Mouse (Mus musculus): ENCODE measurements at regions not wholly inside any gene's neighbourhood (a gene's known extent, or its start where the extent isn't known, plus 50 kb on each side); places are given as distances from the start of the nearest gene placed in this dataset.

DNA sequence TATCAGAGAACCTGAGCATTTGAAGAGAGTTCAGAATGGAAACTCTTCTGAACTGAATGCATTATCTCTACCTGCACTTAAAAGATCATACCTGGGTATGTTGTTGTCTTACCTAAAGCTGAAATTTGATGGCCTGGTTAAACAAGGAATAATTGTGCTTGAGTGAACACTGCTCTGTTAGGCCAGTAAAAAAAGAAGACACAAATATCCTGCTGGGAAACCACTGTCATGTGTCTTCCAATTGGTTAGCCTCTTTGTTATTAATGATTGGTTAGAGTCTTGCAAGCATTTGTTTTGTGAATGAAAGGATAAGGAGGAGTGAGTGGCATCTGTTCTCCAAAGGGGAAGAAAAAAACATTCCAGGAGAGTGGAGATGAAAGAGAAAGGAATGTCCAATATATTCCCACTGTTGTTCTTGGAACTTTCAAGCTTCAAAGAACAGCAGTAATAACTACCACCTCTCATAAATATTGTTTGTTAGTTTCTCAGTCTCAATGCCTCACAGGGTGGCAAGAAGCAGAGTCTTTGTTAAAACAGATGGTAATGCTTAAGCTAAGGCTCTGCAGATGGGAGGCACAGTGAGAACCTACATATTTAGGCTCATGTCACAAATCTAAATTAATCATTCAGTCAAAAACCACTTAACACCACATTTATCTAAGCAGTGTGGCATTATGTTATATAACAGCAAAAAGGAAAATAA, 165.5 kb downstream of the Dsel start:
- Histone ChIP-seq H3K4me1 (ENCODE audit: insufficient read depth) (no peaks in the 10 kb centered on the region), H3K4me3 (ENCODE audit: low read depth, low read length) (no peak overlapping the region), H3K9ac (no peak overlapping the region), H3K27ac (ENCODE audit: low read depth) (no peak overlapping the region), H3K27me3 (ENCODE audit: insufficient read depth, low read length) (no peaks in the 10 kb centered on the region), H3K9me3 (ENCODE audit: low read depth, low read length) (no peaks in the 10 kb centered on the region), H3K4me2 (no peak overlapping the region), H3K36me3 (ENCODE audit: insufficient read depth) (no peaks in the 10 kb centered on the region)
- no peak for TF ChIP-seq CTCF (IDR thresholded peaks at IDR 0.05; ENCODE audit: low read depth)
- ATAC-seq (ENCODE audit: insufficient read depth) = no peak
- no peak for DNase-seq

DNA sequence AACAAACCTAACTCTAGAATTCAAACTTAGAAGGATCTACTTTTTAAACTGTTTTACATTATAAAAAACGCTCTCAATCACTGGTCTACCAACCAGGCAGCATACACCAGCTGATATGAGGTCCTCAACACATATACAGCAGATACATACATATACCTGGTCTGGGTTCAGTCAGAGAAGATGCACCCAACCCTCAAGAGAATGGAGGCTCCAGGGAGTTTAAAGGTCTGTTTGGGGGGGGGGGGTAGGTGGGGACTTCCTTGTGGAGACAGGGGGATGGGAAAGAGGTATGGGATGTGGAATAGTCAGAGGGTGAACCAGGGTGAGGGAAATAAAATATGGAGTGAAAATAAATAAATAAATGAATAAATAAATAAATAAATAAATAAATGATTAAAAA, 203.8 kb downstream of the Dsel start:
- DNase-seq (no peak), ATAC-seq (ENCODE audit: insufficient read depth) (no peak)
- H3K27ac ChIP-seq (ENCODE audit: low read depth) = no peak overlapping the region
- H3K9me3 ChIP-seq (ENCODE audit: low read depth, low read length) = no peaks in the 10 kb centered on the region
- H3K9ac ChIP-seq = no peak overlapping the region
- no peaks in the 10 kb centered on the region for H3K27me3 ChIP-seq (ENCODE audit: insufficient read depth, low read length)
- no peaks in the 10 kb centered on the region for H3K36me3 ChIP-seq (ENCODE audit: insufficient read depth)
- H3K4me3 ChIP-seq (ENCODE audit: low read depth, low read length) = no peak overlapping the region
- TF ChIP-seq CTCF (IDR thresholded peaks at IDR 0.05; ENCODE audit: low read depth) = no peak
- no peaks in the 10 kb centered on the region for H3K4me1 ChIP-seq (ENCODE audit: insufficient read depth)
- H3K4me2 ChIP-seq = no peak overlapping the region
- 73% methylated on average over 1 of the region's 1 CpGs for WGBS

DNA sequence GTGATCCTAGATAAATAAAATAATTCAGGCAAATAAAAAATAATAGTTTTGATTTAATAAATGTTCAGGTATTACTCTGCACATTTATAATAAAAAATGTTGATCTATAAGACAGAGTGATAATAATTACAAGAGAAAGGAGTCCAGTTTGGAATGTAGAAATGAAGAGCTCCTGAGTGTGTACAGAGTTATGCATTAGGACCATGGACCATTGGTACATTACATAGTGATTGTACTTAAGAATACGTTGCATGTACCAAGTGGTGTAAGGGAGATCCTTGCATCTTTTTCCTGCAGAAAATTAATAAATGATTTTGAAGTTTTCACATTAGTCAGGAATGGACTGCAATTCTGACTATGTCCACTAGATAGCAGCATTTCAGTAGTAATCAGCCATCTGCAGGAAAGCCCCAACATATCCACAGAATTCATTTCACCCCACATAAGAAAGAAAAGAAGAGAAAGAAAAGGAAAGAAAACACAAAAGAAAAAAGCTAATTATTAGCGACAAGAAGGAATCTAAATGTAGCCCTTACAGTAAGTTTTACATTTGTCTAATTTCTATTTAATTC, 204.5 kb downstream of the Dsel start:
- Histone ChIP-seq H3K9me3 (ENCODE audit: low read depth, low read length) (no peaks in the 10 kb centered on the region), H3K36me3 (ENCODE audit: insufficient read depth) (no peaks in the 10 kb centered on the region), H3K27ac (ENCODE audit: low read depth) (no peak overlapping the region), H3K9ac (no peak overlapping the region), H3K4me2 (no peak overlapping the region), H3K4me1 (ENCODE audit: insufficient read depth) (no peaks in the 10 kb centered on the region), H3K27me3 (ENCODE audit: insufficient read depth, low read length) (no peaks in the 10 kb centered on the region), H3K4me3 (ENCODE audit: low read depth, low read length) (no peak overlapping the region)
- DNase-seq = peak; percentile 79
- 4% methylated on average over 2 of the region's 2 CpGs for WGBS
- TF ChIP-seq CTCF (IDR thresholded peaks at IDR 0.05; ENCODE audit: low read depth) = peak; percentile 75
- no peak for ATAC-seq (ENCODE audit: insufficient read depth)

DNA sequence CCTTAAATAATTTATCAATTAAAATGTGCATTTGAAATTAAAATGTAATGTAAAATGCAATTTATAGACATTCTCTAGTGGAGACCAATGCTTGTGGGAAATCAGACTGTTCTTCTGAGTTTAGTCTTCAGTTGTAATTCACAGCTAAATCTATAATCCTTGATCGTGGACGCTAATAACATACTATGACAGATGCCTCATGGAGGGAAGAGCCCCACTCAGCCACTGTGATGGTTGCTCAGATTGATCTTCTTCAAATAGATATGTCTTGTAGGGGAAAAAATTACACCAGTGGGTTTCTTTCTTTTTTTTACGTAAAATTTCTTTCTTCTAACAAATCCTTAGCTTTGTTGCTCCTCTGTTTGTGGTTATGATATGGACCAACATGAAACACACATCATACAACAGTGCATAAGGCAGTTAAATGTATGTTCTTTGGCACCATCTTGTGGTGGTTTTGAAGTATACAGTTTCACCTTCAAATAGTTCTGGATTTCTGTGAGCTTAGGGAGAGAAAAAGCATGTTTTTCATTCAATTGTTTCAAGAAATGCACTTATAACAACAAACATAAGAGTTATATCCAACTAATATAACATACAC, 230.8 kb downstream of the Dsel start:
- ATAC-seq (ENCODE audit: insufficient read depth) = no peak; the same call in 1 of the 2 replicates
- Histone ChIP-seq H3K4me1 (ENCODE audit: insufficient read depth) (no peaks in the 10 kb centered on the region), H3K27ac (ENCODE audit: low read depth) (no peak overlapping the region), H3K4me3 (ENCODE audit: low read depth, low read length) (no peak overlapping the region), H3K9ac (no peak overlapping the region), H3K9me3 (ENCODE audit: low read depth, low read length) (no peaks in the 10 kb centered on the region), H3K4me2 (no peak overlapping the region), H3K27me3 (ENCODE audit: insufficient read depth, low read length) (no peaks in the 10 kb centered on the region), H3K36me3 (ENCODE audit: insufficient read depth) (no peaks in the 10 kb centered on the region)
- TF ChIP-seq CTCF (IDR thresholded peaks at IDR 0.05; ENCODE audit: low read depth) = peak; percentile 54
- WGBS = 61% methylated on average over 3 of the region's 3 CpGs
- peak; percentile 69 for DNase-seq

Data from lung, embryonic 14.5 days (tissue).